In genomic region chr17:48346231-48346630, GRCm38 (mm10) we compare ENCODE assay signal across 15 mouse cellular contexts. TPM values are rescaled to one million over a fixed set of nuclear protein-coding genes. Genes with fewer than 3 reads are reported as not detected.
DNase-seq lines count a peak whose midpoint lies in the region; ATAC-seq and TF ChIP-seq lines count a peak whose summit lies in the region.
"Had no signal": no experiment of that assay in that cellular context is flagged by ENCODE, and none has a peak within 500 bp of the region (broad histone marks: within the 10 kb centered on the region; RNA-seq: fewer than 3 reads in every experiment).

TSS of gene Trem2 (plus strand) at chr17:48346401.

- no peak within 1 kb of the TSS for H3K4me2 ChIP-seq in intestine, postnatal 0 days (replicated peaks; ENCODE audit: low read depth)
- no peak within 1 kb of the TSS for H3K4me2 ChIP-seq in forebrain, embryonic 15.5 days (replicated peaks)
- no peak within 1 kb of the TSS for H3K4me2 ChIP-seq in forebrain, embryonic 11.5 days (ENCODE audit: low read depth, low read length, severe bottlenecking)
- no peak within 1 kb of the TSS for H3K4me2 ChIP-seq in forebrain, embryonic 12.5 days
- H3K4me2 ChIP-seq: embryonic facial prominence, embryonic 13.5 days; heart, embryonic 11.5 days; hindbrain, embryonic 15.5 days; limb, embryonic 15.5 days had no signal

- no peaks in the 10 kb centered on the region for H3K36me3 ChIP-seq in intestine, postnatal 0 days (ENCODE audit: control insufficient read depth, insufficient read depth)
- H3K36me3 ChIP-seq in megakaryocyte, embryonic 14.5 days (replicated peaks; ENCODE audit: low read length): peaks cover 11% of the 10 kb centered on the region
- no peaks in the 10 kb centered on the region for H3K36me3 ChIP-seq in forebrain, embryonic 15.5 days
- H3K36me3 ChIP-seq in forebrain, embryonic 11.5 days (ENCODE audit: control insufficient read depth, insufficient read depth, low read length): no peaks in the 10 kb centered on the region
- no peaks in the 10 kb centered on the region for H3K36me3 ChIP-seq in forebrain, embryonic 12.5 days (replicated peaks)
- H3K36me3 ChIP-seq: embryonic facial prominence, embryonic 13.5 days; hindbrain, embryonic 15.5 days; limb, embryonic 15.5 days had no signal

- no peak for DNase-seq in layer of hippocampus, adult 8-10 months (ENCODE audit: low spot score in 2 of 2)
- DNase-seq in layer of hippocampus, postnatal 10 days (ENCODE audit: low spot score in 2 of 2): no peak
- DNase-seq in adrenal gland, postnatal 14 days: peak; percentile 64
- DNase-seq in forebrain, embryonic 11.5 days (ENCODE audit: low spot score): no peak
- DNase-seq: kidney, postnatal 10 days had no signal

- WGBS in intestine, postnatal 0 days: 42% methylated on average over 5 of the region's 5 CpGs
- 84% methylated on average over 5 of the region's 5 CpGs for WGBS in forebrain, embryonic 15.5 days
- WGBS in forebrain, embryonic 11.5 days: 87% methylated on average over 5 of the region's 5 CpGs
- 86% methylated on average over 5 of the region's 5 CpGs for WGBS in forebrain, embryonic 12.5 days

- H3K27ac ChIP-seq in intestine, postnatal 0 days (ENCODE audit: low read depth, low read length): no peak within 1 kb of the TSS
- no peak within 1 kb of the TSS for H3K27ac ChIP-seq in forebrain, embryonic 15.5 days (replicated peaks)
- H3K27ac ChIP-seq in forebrain, embryonic 11.5 days (ENCODE audit: low read depth, low read length): no peak within 1 kb of the TSS
- no peak within 1 kb of the TSS for H3K27ac ChIP-seq in forebrain, embryonic 12.5 days
- H3K27ac ChIP-seq: embryonic facial prominence, embryonic 13.5 days; hindbrain, embryonic 15.5 days; limb, embryonic 15.5 days had no signal

- no peak within 1 kb of the TSS for H3K4me3 ChIP-seq in intestine, postnatal 0 days (ENCODE audit: low read depth, low read length)
- peak within 1 kb of the TSS; percentile 86 for H3K4me3 ChIP-seq in megakaryocyte, embryonic 14.5 days (replicated peaks)
- H3K4me3 ChIP-seq in forebrain, embryonic 15.5 days: no peak within 1 kb of the TSS
- no peak within 1 kb of the TSS for H3K4me3 ChIP-seq in forebrain, embryonic 11.5 days (ENCODE audit: low read depth, low read length)
- no peak within 1 kb of the TSS for H3K4me3 ChIP-seq in forebrain, embryonic 12.5 days (replicated peaks)
- H3K4me3 ChIP-seq: embryonic facial prominence, embryonic 13.5 days; hindbrain, embryonic 15.5 days; limb, embryonic 15.5 days had no signal

- no peaks in the 10 kb centered on the region for H3K9me3 ChIP-seq in intestine, postnatal 0 days (ENCODE audit: control insufficient read depth)
- H3K9me3 ChIP-seq in megakaryocyte, embryonic 14.5 days: no peaks in the 10 kb centered on the region
- no peaks in the 10 kb centered on the region for H3K9me3 ChIP-seq in forebrain, embryonic 15.5 days
- H3K9me3 ChIP-seq in forebrain, embryonic 11.5 days (ENCODE audit: control insufficient read depth, low read length): no peaks in the 10 kb centered on the region
- H3K9me3 ChIP-seq in forebrain, embryonic 12.5 days: no peaks in the 10 kb centered on the region
- H3K9me3 ChIP-seq: embryonic facial prominence, embryonic 13.5 days; hindbrain, embryonic 15.5 days; limb, embryonic 15.5 days had no signal

- no peaks in the 10 kb centered on the region for H3K4me1 ChIP-seq in intestine, postnatal 0 days (replicated peaks; ENCODE audit: control insufficient read depth, insufficient read depth, low read length)
- H3K4me1 ChIP-seq in megakaryocyte, embryonic 14.5 days: peaks cover 77% of the 10 kb centered on the region
- H3K4me1 ChIP-seq in forebrain, embryonic 15.5 days: no peaks in the 10 kb centered on the region
- no peaks in the 10 kb centered on the region for H3K4me1 ChIP-seq in forebrain, embryonic 11.5 days (replicated peaks; ENCODE audit: control insufficient read depth, insufficient read depth, low read length)
- no peaks in the 10 kb centered on the region for H3K4me1 ChIP-seq in forebrain, embryonic 12.5 days
- H3K4me1 ChIP-seq: embryonic facial prominence, embryonic 13.5 days; hindbrain, embryonic 15.5 days; limb, embryonic 15.5 days had no signal

- TF ChIP-seq CTCF in intestine, postnatal 0 days (IDR thresholded peaks at IDR 0.05; ENCODE audit: low read depth): no peak

- no peaks in the 10 kb centered on the region for H3K27me3 ChIP-seq in intestine, postnatal 0 days (replicated peaks; ENCODE audit: control insufficient read depth, insufficient read depth, low read length)
- H3K27me3 ChIP-seq in megakaryocyte, embryonic 14.5 days (replicated peaks): no peaks in the 10 kb centered on the region
- no peaks in the 10 kb centered on the region for H3K27me3 ChIP-seq in forebrain, embryonic 15.5 days
- no peaks in the 10 kb centered on the region for H3K27me3 ChIP-seq in forebrain, embryonic 11.5 days (ENCODE audit: control insufficient read depth, insufficient read depth, low read length)
- H3K27me3 ChIP-seq in forebrain, embryonic 12.5 days: no peaks in the 10 kb centered on the region
- H3K27me3 ChIP-seq: CH12.LX; embryonic facial prominence, embryonic 13.5 days; hindbrain, embryonic 15.5 days; limb, embryonic 15.5 days had no signal

- ATAC-seq in intestine, postnatal 0 days: 0 out of 2 replicates have a peak, but pooled peaks have one; percentile 48
- no peak for ATAC-seq in forebrain, embryonic 15.5 days (replicated peaks)
- no peak for ATAC-seq in forebrain, embryonic 11.5 days (replicated peaks; ENCODE audit: low FRiP score)
- no peak for ATAC-seq in forebrain, embryonic 12.5 days (ENCODE audit: low FRiP score)

- no peak within 1 kb of the TSS for H3K9ac ChIP-seq in intestine, postnatal 0 days (ENCODE audit: low read depth, low read length)
- H3K9ac ChIP-seq in forebrain, embryonic 15.5 days (replicated peaks): no peak within 1 kb of the TSS
- no peak within 1 kb of the TSS for H3K9ac ChIP-seq in forebrain, embryonic 11.5 days (ENCODE audit: low read length)
- no peak within 1 kb of the TSS for H3K9ac ChIP-seq in forebrain, embryonic 12.5 days
- H3K9ac ChIP-seq: embryonic facial prominence, embryonic 13.5 days; hindbrain, embryonic 15.5 days; limb, embryonic 15.5 days had no signal

RNA-seq across cellular contexts. Expression of gene Trem2, which starts in this region (rescaled TPM):
- total RNA-seq in layer of hippocampus, adult 8-10 months (2022): 100 to 1,000 TPM in 2 of 4 experiments, 10 to 100 TPM in 2; 12.2 to 201 (median 95.9) TPM
- 1 to 10 TPM; 6.7 to 8.1 TPM for total RNA-seq in layer of hippocampus, postnatal 10 days (2021)
- total RNA-seq in adrenal gland, postnatal 14 days (2021): 2.1 and 2.4 TPM in 2 replicates
- 3.2 and 3.4 TPM in 2 replicates for polyA plus RNA-seq in intestine, postnatal 0 days (2015; fragmentation: Nextera tagmentation; extraction: Ambion mirVana)
- polyA plus RNA-seq in megakaryocyte, embryonic 14.5 days (2012; ENCODE audit: insufficient read depth, low replicate concordance): 45.6 and 176 TPM in 2 replicates
- 3.9 and 4.1 TPM in 2 replicates for polyA plus RNA-seq in forebrain, embryonic 15.5 days (2015; fragmentation: Nextera tagmentation; extraction: Ambion mirVana)
- polyA plus RNA-seq in forebrain, embryonic 11.5 days (2014; fragmentation: Nextera tagmentation; extraction: Ambion mirVana): 1.0 and 1.2 TPM in 2 replicates
- polyA plus RNA-seq in forebrain, embryonic 12.5 days (2016; fragmentation: Nextera tagmentation; extraction: Ambion mirVana): 2.4 TPM in 2 replicates
- total RNA-seq: CH12.LX; megakaryocyte-erythroid progenitor cell, adult 5-6 weeks had no signal
